Mouse (Mus musculus): ENCODE measurements around the gene Snx1.

DNA sequence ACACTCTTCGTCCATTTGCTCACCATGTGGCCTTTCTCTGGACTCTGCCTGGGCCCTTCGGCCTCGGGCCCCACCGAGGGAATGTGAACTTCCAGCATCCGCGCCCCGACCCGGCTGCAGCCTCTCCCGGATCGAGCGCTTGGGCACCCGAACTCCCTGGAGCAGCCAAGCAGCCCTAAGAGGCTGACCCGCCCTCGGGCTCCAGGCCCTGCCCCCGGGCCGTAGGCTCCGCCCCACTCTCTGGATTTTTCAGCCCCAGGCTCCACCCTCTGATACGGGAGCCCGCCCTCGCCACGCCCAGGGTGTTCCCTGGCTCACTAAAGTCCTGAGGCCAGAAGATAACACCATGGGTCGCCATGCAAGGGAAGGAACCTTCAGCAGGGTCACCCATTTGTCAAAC lies 56.8 kb downstream of the Snx1 start, which contains the start of gene Snx22:
- TF ChIP-seq CTCF (IDR thresholded peaks at IDR 0.05; ENCODE audit: extremely low read depth, insufficient read depth, insufficient read length, insufficient replicate concordance) = no peak
- no peak for TF ChIP-seq POLR2A (IDR thresholded peaks at IDR 0.05; ENCODE audit: low read depth, low read length)
